In the genomic region with DNA sequence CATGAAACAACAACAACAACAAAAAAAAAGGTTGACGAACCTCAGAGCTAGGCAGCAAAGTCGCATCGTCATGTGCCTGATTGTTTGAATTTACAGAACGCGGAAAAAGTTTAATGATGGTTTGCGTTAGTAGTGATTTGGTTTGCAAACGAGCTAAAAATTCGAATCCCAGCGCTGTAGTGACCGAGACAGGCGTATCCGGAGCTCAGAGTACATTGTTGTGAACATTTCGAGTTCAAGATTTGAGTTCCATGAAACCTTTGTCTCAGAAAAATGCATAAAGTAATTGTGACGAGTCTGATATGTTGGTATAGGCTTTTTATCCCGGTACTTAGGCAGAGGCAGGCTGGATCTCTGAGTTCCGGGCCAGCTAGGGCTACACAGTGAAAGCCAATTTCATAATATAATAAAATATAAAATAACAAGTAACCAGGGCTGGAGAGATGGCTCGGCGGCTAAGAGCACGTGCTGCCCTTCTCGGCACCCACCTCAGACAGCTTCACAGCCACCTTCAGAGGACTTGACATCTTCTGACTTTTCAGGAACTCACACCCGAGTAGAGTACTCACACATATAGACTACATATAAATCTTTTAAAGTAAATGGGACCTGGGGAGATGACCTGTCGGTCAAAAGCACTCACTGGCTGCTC, we compare ENCODE assay signal across 7 mouse cellular contexts. TPM values are rescaled to one million over a fixed set of nuclear protein-coding genes. Genes with fewer than 3 reads are reported as not detected.
DNase-seq lines count a peak whose midpoint lies in the region; ATAC-seq and TF ChIP-seq lines count a peak whose summit lies in the region.

No protein-coding gene starts in this region.

- H3K9me3 ChIP-seq in lung, postnatal 0 days (ENCODE audit: low read length) = no peaks in the 10 kb centered on the region
- H3K9me3 ChIP-seq in limb, embryonic 12.5 days = no peaks in the 10 kb centered on the region
- H3K9me3 ChIP-seq in stomach, embryonic 14.5 days (ENCODE audit: control insufficient read depth, low read depth, low read length) = no peaks in the 10 kb centered on the region

- peak overlapping the region; percentile 100 for H3K27ac ChIP-seq in lung, postnatal 0 days (ENCODE audit: low read length)
- H3K27ac ChIP-seq in embryonic fibroblast, embryonic 13.5 days (ENCODE audit: insufficient read depth, low read length) = peak overlapping the region; percentile 64
- H3K27ac ChIP-seq in limb, embryonic 12.5 days = peak overlapping the region; percentile 96
- peak overlapping the region; percentile 94 for H3K27ac ChIP-seq in stomach, embryonic 14.5 days (ENCODE audit: low read length)

- peak overlapping the region; percentile 100 for H3K4me3 ChIP-seq in lung, postnatal 0 days (ENCODE audit: low read depth, low read length)
- H3K4me3 ChIP-seq in embryonic fibroblast, embryonic 13.5 days (ENCODE audit: insufficient read depth, low read length) = peak overlapping the region; percentile 59
- H3K4me3 ChIP-seq in limb, embryonic 12.5 days (replicated peaks) = peak overlapping the region; percentile 100
- peak overlapping the region; percentile 99 for H3K4me3 ChIP-seq in stomach, embryonic 14.5 days (ENCODE audit: low read depth, low read length)

- no peak for TF ChIP-seq CTCF in lung, postnatal 0 days (IDR thresholded peaks at IDR 0.05)
- no peak for TF ChIP-seq CTCF in embryonic fibroblast, embryonic 13.5 days (IDR thresholded peaks at IDR 0.05; ENCODE audit: borderline replicate concordance, insufficient read depth, low read length)

- H3K4me1 ChIP-seq in lung, postnatal 0 days (ENCODE audit: insufficient read depth, low read depth, low read length) = peaks cover 12% of the 10 kb centered on the region; the same call in 1 of the 2 replicates
- H3K4me1 ChIP-seq in embryonic fibroblast, embryonic 13.5 days (ENCODE audit: control insufficient read depth, insufficient read depth, low read length) = peaks cover 3% of the 10 kb centered on the region
- H3K4me1 ChIP-seq in limb, embryonic 12.5 days (replicated peaks) = peaks cover 28% of the 10 kb centered on the region
- H3K4me1 ChIP-seq in stomach, embryonic 14.5 days (ENCODE audit: control insufficient read depth, insufficient read depth, low read length) = peaks cover 23% of the 10 kb centered on the region

- no peak for DNase-seq in lung, postnatal 0 days (ENCODE audit: low spot score)
- DNase-seq in lung, postnatal 25 days (ENCODE audit: low spot score) = no peak
- no peak for DNase-seq in ovary, postnatal 14 days (ENCODE audit: low spot score)
- no peak for DNase-seq in thymus, postnatal 10 days (ENCODE audit: low spot score in 2 of 2)

- H3K9ac ChIP-seq in lung, postnatal 0 days (replicated peaks; ENCODE audit: low read depth) = peak overlapping the region; percentile 94
- H3K9ac ChIP-seq in limb, embryonic 12.5 days (replicated peaks) = peak overlapping the region; percentile 73
- peak overlapping the region; percentile 66 for H3K9ac ChIP-seq in stomach, embryonic 14.5 days (replicated peaks; ENCODE audit: low read depth, low read length)

- TF ChIP-seq EP300 in lung, postnatal 0 days (IDR thresholded peaks at IDR 0.05) = no peak

- TF ChIP-seq POLR2A in embryonic fibroblast, embryonic 13.5 days (IDR thresholded peaks at IDR 0.05; ENCODE audit: low read depth, low read length) = no peak

- H3K27me3 ChIP-seq in lung, postnatal 0 days (replicated peaks; ENCODE audit: insufficient read depth, low read length) = no peaks in the 10 kb centered on the region
- H3K27me3 ChIP-seq in limb, embryonic 12.5 days = no peaks in the 10 kb centered on the region
- no peaks in the 10 kb centered on the region for H3K27me3 ChIP-seq in stomach, embryonic 14.5 days (ENCODE audit: control insufficient read depth, insufficient read depth, low read length)

- peak overlapping the region; percentile 68 for H3K4me2 ChIP-seq in lung, postnatal 0 days (replicated peaks; ENCODE audit: low read depth, low read length)
- H3K4me2 ChIP-seq in limb, embryonic 12.5 days = peak overlapping the region; percentile 74
- peak overlapping the region; percentile 69 for H3K4me2 ChIP-seq in stomach, embryonic 14.5 days (replicated peaks; ENCODE audit: low read depth, low read length)

- ATAC-seq in lung, postnatal 0 days = no peak
- ATAC-seq in limb, embryonic 12.5 days (ENCODE audit: insufficient number of reproducible peaks, insufficient read depth, low FRiP score, low TSS enrichment, low read depth) = no peak
- ATAC-seq in stomach, embryonic 14.5 days (ENCODE audit: insufficient number of reproducible peaks, insufficient read depth, low FRiP score, low read depth) = no peak

- H3K36me3 ChIP-seq in lung, postnatal 0 days (ENCODE audit: insufficient read depth, low read length) = no peaks in the 10 kb centered on the region
- H3K36me3 ChIP-seq in limb, embryonic 12.5 days = peaks cover 17% of the 10 kb centered on the region; the same call in 1 of the 2 replicates
- H3K36me3 ChIP-seq in stomach, embryonic 14.5 days (ENCODE audit: control insufficient read depth, insufficient read depth, low read length) = peaks cover 4% of the 10 kb centered on the region; the same call in 1 of the 2 replicates

- WGBS in lung, postnatal 0 days = 10% methylated on average over 22 of the region's 22 CpGs
- WGBS in limb, embryonic 12.5 days = 22% methylated on average over 22 of the region's 22 CpGs
- WGBS in stomach, embryonic 14.5 days = 16% methylated on average over 22 of the region's 22 CpGs

RNA-seq across cellular contexts. Expression of a gene that starts 1.0 kb away (rescaled TPM):
- polyA plus RNA-seq in lung, postnatal 0 days (2015; fragmentation: Nextera tagmentation; extraction: Ambion mirVana) = 46.5 and 60.1 TPM in 2 replicates
- polyA plus RNA-seq in embryonic fibroblast, embryonic 13.5 days (2011; ENCODE audit: insufficient read length, low read depth, missing spikeins) = 76.2 and 83.5 TPM in 2 replicates
- 62.3 and 108 TPM in 2 replicates for polyA plus RNA-seq in limb, embryonic 12.5 days (2016; fragmentation: Nextera tagmentation; extraction: Ambion mirVana)
- polyA plus RNA-seq in stomach, embryonic 14.5 days (2014; fragmentation: Nextera tagmentation; extraction: Ambion mirVana) = 52.5 and 55.5 TPM in 2 replicates

RNA-seq across cellular contexts. Expression of a gene that starts 19.6 kb away (rescaled TPM):
- polyA plus RNA-seq in lung, postnatal 0 days (2015; fragmentation: Nextera tagmentation; extraction: Ambion mirVana) = 22.7 and 27.3 TPM in 2 replicates
- polyA plus RNA-seq in embryonic fibroblast, embryonic 13.5 days (2011; ENCODE audit: insufficient read length, low read depth, missing spikeins) = 52.4 and 80.7 TPM in 2 replicates
- polyA plus RNA-seq in limb, embryonic 12.5 days (2016; fragmentation: Nextera tagmentation; extraction: Ambion mirVana) = 63.2 and 63.7 TPM in 2 replicates
- 47.6 and 54.3 TPM in 2 replicates for polyA plus RNA-seq in stomach, embryonic 14.5 days (2014; fragmentation: Nextera tagmentation; extraction: Ambion mirVana)

RNA-seq across cellular contexts. Expression of a gene that starts 59.0 kb away (rescaled TPM):
- 1,019 and 1,086 TPM in 2 replicates for polyA plus RNA-seq in lung, postnatal 0 days (2015; fragmentation: Nextera tagmentation; extraction: Ambion mirVana)
- 1,585 and 1,789 TPM in 2 replicates for polyA plus RNA-seq in embryonic fibroblast, embryonic 13.5 days (2011; ENCODE audit: insufficient read length, low read depth, missing spikeins)
- 1,503 and 1,509 TPM in 2 replicates for polyA plus RNA-seq in limb, embryonic 12.5 days (2016; fragmentation: Nextera tagmentation; extraction: Ambion mirVana)
- 1,772 and 1,775 TPM in 2 replicates for polyA plus RNA-seq in stomach, embryonic 14.5 days (2014; fragmentation: Nextera tagmentation; extraction: Ambion mirVana)
